Mouse (Mus musculus) hindbrain, embryonic 11.5 days (tissue): ENCODE results near the gene Stk33. TPM values are rescaled to one million over a fixed set of nuclear protein-coding genes. Genes with fewer than 3 reads are reported as not detected.

ENCODE experiments used
- ATAC-seq: fragments of 200-750 bp; cut with Nextera tagmentation; 2 replicates; pipeline ENCODE4 v1.8.0; 2017; ENCODE audit warnings: mild to moderate bottlenecking, moderate TSS enrichment, moderate library complexity; ENCODE audit not compliant: low FRiP score
- DNase-seq: peaks from one replicate; pipeline ENCODE4 v3.0.0-alpha.2; 2015; ENCODE audit warnings: low spot score
- H3K27ac ChIP-seq: fragments of 300-500 bp; sonication (generic); 2 replicates; pipeline ENCODE4 v1.5.1; 2014; ENCODE audit warnings: mild to moderate bottlenecking, low read depth, low read length
- H3K27me3 ChIP-seq: fragments of 300-500 bp; sonication (generic); 2 replicates; pipeline ENCODE4 v1.6.1; 2014; ENCODE audit warnings: mild to moderate bottlenecking, low read length, moderate library complexity, mixed read lengths; ENCODE audit not compliant: control insufficient read depth, insufficient read depth
- H3K36me3 ChIP-seq: fragments of 300-500 bp; sonication (generic); 2 replicates; pipeline ENCODE4 v1.6.1; 2014; ENCODE audit warnings: mild to moderate bottlenecking, low read length, moderate library complexity, mixed read lengths; ENCODE audit not compliant: control insufficient read depth, insufficient read depth
- H3K4me1 ChIP-seq: fragments of 300-500 bp; sonication (generic); replicated peaks from 2 replicates; pipeline ENCODE4 v1.6.1; 2014; ENCODE audit warnings: low read length, mixed read lengths; ENCODE audit not compliant: control insufficient read depth, insufficient read depth
- H3K4me2 ChIP-seq: fragments of 300-500 bp; sonication (generic); replicated peaks from 2 replicates; pipeline ENCODE4 v1.6.1; 2014; ENCODE audit warnings: mild to moderate bottlenecking, low read depth, low read length
- H3K4me3 ChIP-seq: fragments of 300-500 bp; sonication (generic); 2 replicates; pipeline ENCODE4 v1.5.1; 2014; ENCODE audit warnings: low read depth, low read length
- H3K9ac ChIP-seq: fragments of 300-500 bp; sonication (generic); 2 replicates; pipeline ENCODE4 v1.6.1; 2014; ENCODE audit warnings: low read depth, low read length
- H3K9me3 ChIP-seq: fragments of 300-500 bp; sonication (generic); 2 replicates; pipeline ENCODE4 v1.6.1; 2016; ENCODE audit warnings: low read length; ENCODE audit not compliant: control insufficient read depth
- WGBS: fragments of 180-500 bp; shearing (Covaris S2); extraction: QIAGEN DNeasy Blood & Tissue Kit; methylation state at CpG from one replicate; pipeline ENCODE4 v1.1.7; 2014; 5-methylcytosine and 5-hydroxymethylcytosine counted together
- polyA plus RNA-seq: library from polyadenylated mRNA; unstranded; fragments of >200 nt; fragmentation: Nextera tagmentation; extraction: Ambion mirVana; gene quantifications from 2 replicates; pipeline ENCODE4 v1.2.1, GENCODE M21; 2014

The Stk33 gene
- polyA plus RNA-seq, 1 experiment from 2014 or later: 12.4 TPM

DNA sequence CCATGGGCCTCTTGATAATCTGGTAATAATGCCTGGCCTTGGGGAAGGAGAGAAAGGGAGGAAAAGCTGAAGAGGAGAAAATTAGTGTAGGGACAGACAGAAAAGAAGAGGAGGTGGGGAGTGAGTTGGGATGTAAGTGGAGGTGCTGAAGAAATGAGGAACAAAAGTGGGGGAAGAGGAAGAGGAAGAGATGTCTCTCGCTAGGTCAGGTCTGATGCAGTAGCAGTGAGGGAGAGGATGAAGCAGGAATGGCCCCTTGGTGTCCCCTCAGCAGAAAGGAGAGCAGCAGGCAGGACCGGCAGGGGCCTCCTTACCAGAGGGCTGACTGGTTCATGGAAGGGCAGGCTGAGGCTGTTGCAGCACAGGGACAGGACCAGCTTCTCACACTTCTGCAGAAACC is 16.9 kb upstream of the Stk33 start:
- 87% methylated on average over 2 of the region's 2 CpGs for WGBS
- no peak overlapping the region for H3K27ac ChIP-seq
- ATAC-seq (no peak), DNase-seq (no peak)
- H3K4me3 ChIP-seq: no peak overlapping the region
- H3K4me1 ChIP-seq: no peaks in the 10 kb centered on the region
- no peaks in the 10 kb centered on the region for H3K36me3 ChIP-seq
- no peaks in the 10 kb centered on the region for H3K9me3 ChIP-seq
- no peaks in the 10 kb centered on the region for H3K27me3 ChIP-seq
- no peak overlapping the region for H3K4me2 ChIP-seq
- H3K9ac ChIP-seq: no peak overlapping the region

DNA sequence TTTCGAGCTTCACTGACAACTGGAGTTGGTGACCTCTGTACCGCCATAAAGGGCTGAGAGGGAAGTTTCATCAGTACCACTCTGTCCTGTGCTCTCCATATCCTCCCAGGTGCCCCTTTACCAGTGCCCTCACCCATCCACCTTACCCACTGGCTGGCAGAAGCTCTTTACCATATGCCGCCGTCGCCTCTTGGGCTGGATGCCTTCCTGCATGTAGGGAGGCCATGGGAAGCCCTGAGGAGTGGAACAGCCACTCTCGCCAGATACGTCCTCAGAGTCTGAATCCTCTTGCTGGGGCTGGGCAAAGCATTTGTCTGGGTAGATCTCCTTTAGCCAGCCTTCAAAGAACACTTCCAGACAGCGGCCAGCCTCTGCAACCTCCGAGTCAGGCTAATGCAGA is 16.0 kb upstream of the Stk33 start:
- no peak overlapping the region for H3K27ac ChIP-seq
- ATAC-seq (no peak), DNase-seq (no peak)
- no peak overlapping the region for H3K4me2 ChIP-seq
- WGBS: 92% methylated on average over 9 of the region's 9 CpGs
- no peaks in the 10 kb centered on the region for H3K27me3 ChIP-seq
- H3K9ac ChIP-seq: no peak overlapping the region
- H3K4me3 ChIP-seq: no peak overlapping the region
- no peaks in the 10 kb centered on the region for H3K4me1 ChIP-seq
- H3K9me3 ChIP-seq: no peaks in the 10 kb centered on the region
- H3K36me3 ChIP-seq: no peaks in the 10 kb centered on the region

DNA sequence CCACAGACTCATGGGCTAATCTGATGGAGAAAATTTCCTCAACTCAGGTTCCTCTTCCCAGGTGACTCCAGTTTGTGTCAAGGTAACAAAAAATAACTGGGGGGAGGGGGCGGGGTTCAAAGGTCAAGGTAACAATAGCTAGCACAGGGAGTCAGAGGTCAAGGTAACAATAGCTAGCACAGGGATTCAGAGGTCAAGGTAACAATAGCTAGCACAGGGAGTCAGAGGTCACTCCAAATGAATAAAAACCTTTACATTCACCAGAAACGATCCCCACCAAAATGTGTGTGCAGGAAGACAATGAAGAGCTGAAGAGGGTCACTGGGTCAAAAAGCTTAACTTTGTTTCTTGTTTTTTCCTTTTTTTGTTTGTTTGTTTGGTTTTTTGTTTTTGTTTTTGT is 9.2 kb upstream of the Stk33 start:
- WGBS: 64% methylated on average over 2 of the region's 2 CpGs
- no peak for ATAC-seq
- no peak overlapping the region for H3K27ac ChIP-seq

DNA sequence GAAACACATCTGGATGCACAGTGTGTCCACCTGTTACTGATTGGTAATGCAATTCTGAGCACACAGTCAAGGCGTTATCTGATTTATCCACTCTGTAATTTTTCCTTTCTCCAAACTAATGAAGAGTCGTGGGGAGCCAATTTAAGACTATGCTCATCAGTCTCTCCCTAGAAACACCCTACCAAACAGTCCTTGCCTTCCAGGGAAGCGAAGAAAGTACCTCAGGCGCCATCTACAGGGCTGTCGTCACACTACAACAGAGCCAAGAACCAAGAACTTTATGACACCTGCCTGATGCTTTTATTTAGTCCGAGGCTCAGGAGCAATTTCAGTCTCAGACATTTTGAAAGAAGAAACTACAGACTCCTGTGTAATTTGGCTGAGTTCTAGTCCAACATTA is 6.1 kb upstream of the Stk33 start:
- Histone ChIP-seq H3K4me1 (no peaks in the 10 kb centered on the region; the same call in 1 of the 2 replicates), H3K4me3 (no peak overlapping the region), H3K4me2 (no peak overlapping the region), H3K9me3 (no peaks in the 10 kb centered on the region), H3K27me3 (no peaks in the 10 kb centered on the region), H3K27ac (no peak overlapping the region), H3K36me3 (no peaks in the 10 kb centered on the region), H3K9ac (no peak overlapping the region)
- WGBS: 15% methylated on average over 6 of the region's 6 CpGs
- DNase-seq: peak; percentile 74
- peak; percentile 63 for ATAC-seq

More for the DNA sequence above, 9.2 kb upstream of the Stk33 start:
- Histone ChIP-seq H3K9ac (no peak overlapping the region), H3K4me2 (no peak overlapping the region), H3K4me3 (no peak overlapping the region), H3K4me1 (no peaks in the 10 kb centered on the region), H3K36me3 (no peaks in the 10 kb centered on the region), H3K27me3 (no peaks in the 10 kb centered on the region), H3K9me3 (no peaks in the 10 kb centered on the region)
- DNase-seq: no peak

DNA sequence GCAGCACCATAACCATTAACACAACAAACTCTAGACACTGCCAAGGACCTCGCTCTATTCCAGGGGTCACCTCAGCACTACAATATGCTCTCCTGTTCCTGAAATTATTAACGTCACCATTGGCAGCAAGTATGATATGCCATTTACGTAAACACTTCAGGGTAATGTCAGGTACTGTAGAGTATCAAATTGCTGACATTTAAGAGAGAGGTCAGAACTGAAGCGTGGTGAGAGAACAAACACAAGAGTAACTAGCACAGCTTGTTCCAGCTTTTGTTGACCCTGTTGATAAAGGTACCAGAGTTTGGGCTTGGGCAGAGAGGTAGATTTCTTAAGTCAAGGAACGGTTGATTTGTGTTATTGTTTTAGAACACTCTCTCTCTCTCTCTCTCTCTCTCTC is 3.9 kb upstream of the Stk33 start:
- H3K4me1 ChIP-seq: no peaks in the 10 kb centered on the region; the same call in 1 of the 2 replicates
- DNase-seq (no peak), ATAC-seq (no peak)
- WGBS: 78% methylated on average over 5 of the region's 5 CpGs
- H3K36me3 ChIP-seq: no peaks in the 10 kb centered on the region
- H3K4me3 ChIP-seq: no peak overlapping the region
- no peak overlapping the region for H3K27ac ChIP-seq
- no peak overlapping the region for H3K9ac ChIP-seq
- no peaks in the 10 kb centered on the region; the same call in 1 of the 2 replicates for H3K27me3 ChIP-seq
- H3K9me3 ChIP-seq: no peaks in the 10 kb centered on the region
- no peak overlapping the region for H3K4me2 ChIP-seq

DNA sequence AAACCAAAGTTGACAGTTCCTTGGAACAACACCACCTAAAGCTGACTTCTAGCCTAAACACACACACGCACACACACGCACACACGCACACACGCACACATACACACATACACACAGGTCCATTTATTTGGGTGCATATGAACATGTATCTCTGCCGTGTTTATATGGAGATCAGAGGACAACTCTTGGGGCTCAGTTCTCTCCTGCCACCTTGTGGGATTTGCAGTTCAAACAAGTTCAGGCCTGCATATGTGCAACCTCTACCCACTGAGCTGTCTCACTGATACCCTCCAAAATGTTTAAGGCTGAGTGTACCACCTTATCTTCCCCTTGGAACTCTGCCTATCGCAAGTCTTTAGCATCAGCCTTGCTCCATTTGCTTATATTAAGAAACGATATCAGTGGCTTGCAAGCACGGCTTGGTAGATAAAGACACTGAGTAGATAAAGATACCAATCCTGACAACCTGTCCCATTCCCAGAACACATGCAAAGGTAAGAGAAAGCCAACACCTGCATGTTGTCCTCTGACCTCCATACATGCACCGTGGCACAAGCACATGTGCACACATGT is 1.9 kb upstream of the Stk33 start:
- Histone ChIP-seq H3K9ac (no peak overlapping the region), H3K27ac (no peak overlapping the region), H3K4me1 (no peaks in the 10 kb centered on the region; the same call in 1 of the 2 replicates), H3K9me3 (no peaks in the 10 kb centered on the region), H3K27me3 (no peaks in the 10 kb centered on the region; the same call in 1 of the 2 replicates), H3K36me3 (no peaks in the 10 kb centered on the region), H3K4me2 (no peak overlapping the region), H3K4me3 (no peak overlapping the region)
- WGBS: 90% methylated on average over 9 of the region's 9 CpGs
- ATAC-seq: no peak
- DNase-seq: no peak

DNA sequence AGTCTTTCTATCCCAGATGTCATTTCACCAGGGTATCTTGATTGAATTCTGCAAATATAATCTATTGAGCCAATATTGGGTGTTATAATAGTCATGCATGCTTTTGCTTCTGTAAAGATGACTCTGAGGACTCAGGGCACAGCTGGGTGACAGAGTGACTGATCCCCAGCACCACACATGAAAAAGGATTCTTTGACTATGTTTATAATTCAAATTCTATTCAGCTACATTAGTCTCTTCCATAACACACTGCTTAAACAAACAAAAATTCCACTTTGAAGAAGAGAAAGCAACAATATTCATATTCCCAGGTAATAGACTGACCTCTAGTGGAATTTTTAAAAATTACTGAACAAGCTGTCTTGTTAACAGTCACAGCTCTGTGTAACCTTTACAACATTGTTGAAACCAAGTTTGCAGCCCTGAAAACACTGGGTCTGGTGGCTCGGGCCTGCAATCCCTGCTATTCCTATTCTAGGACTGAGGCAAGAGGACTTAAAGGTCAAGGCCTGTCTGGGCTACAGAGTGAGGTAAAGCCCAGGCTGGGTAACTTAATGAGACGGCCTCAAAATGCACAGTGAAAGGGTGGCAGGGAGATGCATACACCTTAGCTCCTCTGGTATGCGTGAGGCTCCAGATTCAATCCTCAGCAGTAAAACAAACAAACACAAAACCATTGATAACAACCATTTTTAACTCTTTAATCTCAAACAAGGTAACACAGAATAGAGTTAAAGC is 14.3 kb downstream of the Stk33 start:
- peak; percentile 25 for DNase-seq
- no peaks in the 10 kb centered on the region for H3K27me3 ChIP-seq
- no peak overlapping the region for H3K9ac ChIP-seq
- H3K9me3 ChIP-seq: no peaks in the 10 kb centered on the region
- H3K27ac ChIP-seq: no peak overlapping the region
- no peaks in the 10 kb centered on the region for H3K4me1 ChIP-seq
- 0 out of 2 replicates have a peak, but pooled peaks have one; percentile 40 for ATAC-seq
- no peaks in the 10 kb centered on the region for H3K36me3 ChIP-seq
- 70% methylated on average over 3 of the region's 3 CpGs for WGBS
- no peak overlapping the region for H3K4me2 ChIP-seq
- no peak overlapping the region for H3K4me3 ChIP-seq

DNA sequence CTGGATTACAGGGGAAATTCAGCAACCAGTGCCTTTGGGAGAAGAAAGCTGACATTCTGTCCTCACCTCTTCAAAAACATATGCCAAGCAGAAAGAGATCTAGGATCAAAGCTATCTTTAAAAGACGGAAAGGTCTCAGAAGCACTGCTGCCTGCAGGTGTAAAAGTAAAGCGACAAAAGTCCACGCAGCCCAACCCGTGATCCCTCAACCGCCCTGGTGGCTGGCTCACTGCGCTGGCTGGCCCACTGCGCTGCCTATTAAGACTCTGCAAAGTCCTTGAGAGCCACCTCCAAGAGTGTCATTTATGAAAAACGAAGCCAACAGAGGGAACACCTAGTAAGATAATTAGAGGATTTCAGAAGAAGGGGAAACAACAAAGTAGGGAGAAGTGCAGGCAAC is 16.1 kb downstream of the Stk33 start:
- Histone ChIP-seq H3K4me1 (no peaks in the 10 kb centered on the region), H3K27me3 (no peaks in the 10 kb centered on the region), H3K9ac (no peak overlapping the region), H3K27ac (no peak overlapping the region), H3K36me3 (no peaks in the 10 kb centered on the region), H3K4me2 (no peak overlapping the region), H3K4me3 (no peak overlapping the region), H3K9me3 (no peaks in the 10 kb centered on the region)
- ATAC-seq (no peak), DNase-seq (no peak)
- 86% methylated on average over 8 of the region's 8 CpGs for WGBS

DNA sequence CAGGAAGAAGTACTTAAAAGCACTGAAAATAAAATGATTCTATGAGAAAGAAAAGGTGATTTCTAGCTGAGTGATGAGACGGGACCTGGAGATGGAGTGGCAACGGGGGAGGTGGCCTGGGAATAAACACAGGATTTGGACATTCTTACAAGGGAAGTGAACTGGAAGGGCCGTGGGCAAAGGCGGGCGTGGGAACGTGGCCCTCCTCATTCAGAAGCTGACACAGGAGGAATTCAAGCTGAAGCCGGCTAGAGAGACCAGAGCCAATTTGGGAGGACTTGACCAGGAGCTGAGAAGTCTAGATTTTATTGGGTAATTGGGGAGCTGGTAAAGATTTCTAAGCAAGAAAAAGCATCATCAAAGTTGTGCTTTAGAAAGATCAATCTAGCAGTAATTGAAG is 33.4 kb downstream of the Stk33 start:
- Histone ChIP-seq H3K9me3 (no peaks in the 10 kb centered on the region), H3K4me1 (no peaks in the 10 kb centered on the region), H3K4me2 (no peak overlapping the region), H3K36me3 (no peaks in the 10 kb centered on the region), H3K4me3 (no peak overlapping the region), H3K27ac (no peak overlapping the region), H3K27me3 (no peaks in the 10 kb centered on the region), H3K9ac (no peak overlapping the region)
- ATAC-seq (no peak), DNase-seq (peak; percentile 5)
- 52% methylated on average over 7 of the region's 7 CpGs for WGBS
